Mouse (Mus musculus): ENCODE results near the gene Tead1. TPM values are rescaled to one million over a fixed set of nuclear protein-coding genes. Genes with fewer than 3 reads are reported as not detected.
"Not testable (repeated sequence)": the region's sequence is repeated elsewhere in the genome, so short reads cannot be mapped to it uniquely, and the experiment has no call there.

Gene Tead1
- total RNA-seq, 2 experiments from 2014 or later: 32.2 to 33.0 TPM

DNA sequence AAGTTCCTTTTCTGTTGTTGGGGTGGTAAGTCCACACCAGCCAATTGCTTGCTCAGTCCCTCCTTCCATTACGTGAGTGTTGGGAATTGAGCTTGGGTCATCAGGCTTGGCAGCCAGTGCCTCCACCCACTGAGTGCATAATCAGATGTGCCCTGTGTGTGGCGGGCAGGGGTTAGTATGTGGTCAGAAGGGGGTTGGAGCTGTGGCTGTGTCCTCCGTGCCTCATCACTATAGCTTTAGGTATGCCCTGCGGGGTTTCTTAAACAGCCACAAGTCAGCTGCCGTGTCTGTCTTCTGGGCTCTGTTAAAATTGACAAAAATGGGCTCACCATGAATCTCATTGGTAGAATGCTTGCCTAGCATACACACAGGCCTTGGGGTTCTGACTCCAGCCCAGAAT, 227.7 kb downstream of the Tead1 start:
- DNase-seq (ENCODE audit: low spot score in 2 of 2): no peak

DNA sequence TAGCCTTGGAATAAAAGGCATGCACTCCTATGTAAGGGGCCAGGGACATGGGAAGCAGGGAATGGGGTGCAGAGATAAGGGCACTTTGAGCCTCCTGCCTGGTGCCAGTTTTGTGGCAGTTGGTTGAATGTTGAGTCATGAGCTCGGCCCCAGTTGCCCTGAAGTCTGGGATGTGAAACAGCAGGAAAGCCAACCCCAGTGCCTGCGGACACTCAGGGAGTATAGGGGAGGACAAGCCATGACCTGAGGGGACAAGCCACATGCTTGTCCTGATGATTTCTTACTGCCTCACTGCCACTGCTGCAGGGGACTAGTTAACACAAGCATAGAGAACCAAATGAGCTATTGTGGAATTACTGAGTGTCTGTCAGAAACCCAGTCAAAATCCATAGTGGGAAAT, 228.3 kb downstream of the Tead1 start:
- DNase-seq (ENCODE audit: low spot score in 2 of 2): no peak

DNA sequence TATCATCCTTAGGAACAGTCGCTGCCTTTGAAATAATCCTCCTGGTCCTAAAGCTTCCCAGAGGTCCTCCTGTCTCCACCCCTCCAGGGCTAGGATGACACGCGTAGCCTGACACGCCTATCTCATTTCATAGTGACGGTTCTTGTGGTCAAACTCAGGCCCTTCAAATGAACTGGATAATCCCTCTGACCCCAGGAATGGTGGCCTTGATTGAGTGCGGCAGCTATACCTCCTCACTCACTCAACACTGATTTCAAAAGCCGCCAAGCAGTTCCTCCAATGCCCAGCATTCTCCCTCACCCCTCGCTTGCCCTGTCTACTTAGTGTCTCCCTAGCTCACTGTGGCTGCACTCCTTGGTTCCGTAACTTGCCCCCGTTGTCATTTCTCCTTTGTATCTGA, 230.0 kb downstream of the Tead1 start:
- DNase-seq (ENCODE audit: low spot score in 2 of 2): no peak

DNA sequence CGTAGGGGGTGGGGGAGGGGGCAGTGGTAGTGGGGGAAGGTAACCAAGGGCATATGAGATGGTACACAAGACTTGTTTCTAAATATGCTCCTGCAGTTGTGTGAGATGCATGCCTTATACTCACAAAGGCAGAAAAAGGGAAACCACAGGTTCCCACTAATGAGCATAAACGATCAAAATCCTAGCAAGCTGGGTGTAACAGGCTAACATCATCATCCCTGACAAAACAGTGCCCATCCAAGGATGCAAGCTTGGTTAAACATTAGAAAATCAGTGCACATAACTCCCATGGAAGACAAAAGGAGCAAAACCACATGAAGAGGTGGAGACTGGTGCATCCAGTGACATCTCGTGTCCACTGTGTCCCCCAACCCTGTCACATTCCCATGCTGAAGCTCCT, 233.9 kb downstream of the Tead1 start:
- DNase-seq (ENCODE audit: low spot score in 2 of 2): no peak

GRCm38 (mm10) chr7:112915571-112915970, 236.5 kb downstream of the Tead1 start:
- DNase-seq (ENCODE audit: low spot score in 2 of 2): no peak

DNA sequence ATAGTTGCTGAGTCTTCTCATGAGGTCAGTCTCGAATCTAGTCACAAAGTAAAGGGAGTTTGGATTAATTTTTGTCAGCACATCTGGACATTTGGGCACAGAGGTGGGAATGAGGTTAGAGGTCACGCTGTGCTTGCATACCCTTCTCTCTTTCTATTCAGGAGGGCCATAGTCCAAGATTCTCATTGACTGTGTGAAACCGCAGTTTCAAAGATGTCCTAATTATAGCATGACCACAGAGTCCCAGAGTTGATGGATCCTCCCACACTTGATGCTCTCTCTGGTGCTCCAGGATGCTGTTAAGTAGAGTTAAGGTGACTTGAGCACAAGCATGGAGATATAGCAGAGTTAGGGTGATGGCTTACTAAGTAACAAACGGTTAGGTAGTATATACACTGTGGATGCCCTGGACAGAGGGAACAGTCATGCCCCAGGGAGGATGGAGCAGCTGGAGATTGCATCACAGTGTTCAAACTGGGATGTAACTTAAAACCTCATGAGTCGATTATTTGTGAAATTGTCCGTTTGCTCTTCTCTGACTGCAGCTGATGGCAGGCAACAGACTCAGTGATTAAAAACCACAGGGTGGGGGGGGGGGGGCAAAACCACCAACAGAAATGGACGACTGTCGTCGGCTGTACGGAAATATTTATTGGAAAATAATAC, 238.6 kb downstream of the Tead1 start:
- DNase-seq (ENCODE audit: low spot score in 2 of 2): no peak

DNA sequence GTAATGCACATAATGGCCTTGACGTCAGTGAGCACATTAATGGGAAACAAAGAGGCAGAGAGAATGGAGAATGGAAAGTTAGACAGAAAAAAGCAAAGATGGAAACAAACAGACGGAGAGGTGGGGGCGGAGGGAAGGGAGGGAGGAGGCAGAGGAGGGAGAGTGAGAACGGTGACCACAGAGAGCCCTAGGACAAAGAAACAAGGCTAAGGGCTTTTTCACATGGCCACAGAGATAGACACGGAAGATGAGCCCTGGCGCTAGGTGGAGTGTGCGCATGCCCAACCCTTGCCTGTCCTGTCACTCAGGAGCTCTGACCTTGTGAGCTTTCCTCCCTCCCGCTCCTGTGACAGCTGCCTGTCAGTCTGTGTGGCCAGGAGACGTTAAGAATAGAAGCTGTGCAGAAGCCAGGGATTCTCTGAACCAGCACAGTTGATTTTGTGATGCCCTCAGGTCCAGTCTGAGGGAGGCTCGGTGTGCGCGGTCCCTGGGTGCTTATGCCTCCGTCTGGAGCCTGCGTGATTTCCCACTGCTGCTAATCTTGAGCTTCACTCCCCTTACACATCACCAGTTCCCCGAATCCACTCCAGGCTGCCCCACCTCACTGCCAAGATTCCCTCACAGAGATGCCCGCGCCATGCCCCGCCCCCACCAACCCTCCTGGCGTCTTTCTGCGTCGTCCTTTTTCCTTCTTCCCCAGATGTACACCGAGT, 239.3 kb downstream of the Tead1 start:
- peak; percentile 17 to 25 for DNase-seq (ENCODE audit: low spot score in 2 of 2)

GRCm38 (mm10) chr7:112919845-112920244, 240.7 kb downstream of the Tead1 start:
- DNase-seq (ENCODE audit: low spot score in 2 of 2): peak; percentile 62 to 71

GRCm38 (mm10) chr7:112922801-112923200, 243.7 kb downstream of the Tead1 start:
- DNase-seq (ENCODE audit: low spot score in 2 of 2): no peak

GRCm38 (mm10) chr7:112923712-112924111, 244.6 kb downstream of the Tead1 start:
- DNase-seq (ENCODE audit: low spot score in 2 of 2): no peak

GRCm38 (mm10) chr7:112930669-112931068, 251.6 kb downstream of the Tead1 start:
- no peak for DNase-seq (ENCODE audit: low spot score in 2 of 2)

DNA sequence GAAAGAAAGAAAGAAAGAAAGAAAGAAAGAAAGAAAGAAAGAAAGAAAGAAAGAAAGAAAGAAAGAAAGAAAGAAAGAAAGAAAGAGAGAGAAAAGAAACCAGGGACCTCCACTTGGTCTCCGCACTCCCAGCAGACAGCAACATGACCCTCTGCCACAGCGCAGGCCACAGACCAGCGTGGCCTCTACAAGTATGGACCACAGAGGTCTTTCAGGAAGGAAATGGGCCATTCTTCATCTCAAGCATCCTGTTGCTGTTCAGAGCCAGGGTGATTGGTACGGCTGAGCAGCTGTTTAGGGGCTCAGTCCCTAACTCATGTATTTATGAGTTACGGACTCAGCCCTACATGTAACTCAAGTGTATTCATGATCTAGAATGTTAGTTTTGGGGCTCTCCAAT, 256.8 kb downstream of the Tead1 start:
- DNase-seq (ENCODE audit: low spot score in 2 of 2): not testable (repeated sequence)

DNA sequence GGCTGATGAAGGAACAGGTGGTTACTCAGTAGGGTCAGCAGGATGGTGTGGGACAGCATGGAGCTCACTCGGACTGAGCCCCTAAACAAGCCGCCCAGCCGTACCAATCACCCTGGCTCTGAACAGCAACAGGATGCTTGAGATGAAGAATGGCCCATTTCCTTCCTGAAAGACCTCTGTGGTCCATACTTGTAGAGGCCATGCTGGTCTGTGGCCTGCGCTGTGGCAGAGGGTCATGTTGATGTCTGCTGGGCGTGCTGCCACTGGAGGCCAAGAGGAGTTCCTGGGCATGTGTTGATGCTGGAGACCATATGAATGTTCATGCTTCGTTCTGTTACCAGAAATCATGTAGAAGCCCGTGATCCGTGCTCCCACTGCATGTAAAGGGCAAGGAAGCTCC, 258.0 kb downstream of the Tead1 start:
- no peak for DNase-seq (ENCODE audit: low spot score in 2 of 2)

GRCm38 (mm10) chr7:112938959-112939358, 259.8 kb downstream of the Tead1 start:
- DNase-seq (ENCODE audit: low spot score in 2 of 2): no peak

DNA sequence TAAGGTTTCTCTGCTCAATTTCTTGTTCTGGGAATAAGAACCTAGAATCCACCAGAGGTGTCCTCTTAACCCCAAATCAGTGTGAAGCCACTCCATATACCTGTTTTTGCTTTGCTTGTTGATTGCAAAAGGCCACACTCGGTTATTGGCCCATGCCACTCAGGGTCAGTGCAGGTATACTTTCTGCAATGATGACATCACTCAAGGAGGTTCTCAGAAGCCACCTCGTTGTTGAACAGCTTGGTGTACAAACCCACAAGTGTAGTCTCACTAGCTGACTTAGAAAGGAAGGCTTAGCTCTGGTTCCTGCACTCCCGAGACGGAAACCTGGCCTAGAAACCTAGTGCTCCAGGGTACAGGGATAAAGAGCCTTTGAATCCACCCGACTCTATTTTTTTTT, 263.4 kb downstream of the Tead1 start:
- no peak for DNase-seq (ENCODE audit: low spot score in 2 of 2)

- DNase-seq (ENCODE audit: low spot score in 2 of 2): no peak
These were observed 263.9 kb downstream of the Tead1 start for GRCm38 (mm10) chr7:112943056-112943455.

DNA sequence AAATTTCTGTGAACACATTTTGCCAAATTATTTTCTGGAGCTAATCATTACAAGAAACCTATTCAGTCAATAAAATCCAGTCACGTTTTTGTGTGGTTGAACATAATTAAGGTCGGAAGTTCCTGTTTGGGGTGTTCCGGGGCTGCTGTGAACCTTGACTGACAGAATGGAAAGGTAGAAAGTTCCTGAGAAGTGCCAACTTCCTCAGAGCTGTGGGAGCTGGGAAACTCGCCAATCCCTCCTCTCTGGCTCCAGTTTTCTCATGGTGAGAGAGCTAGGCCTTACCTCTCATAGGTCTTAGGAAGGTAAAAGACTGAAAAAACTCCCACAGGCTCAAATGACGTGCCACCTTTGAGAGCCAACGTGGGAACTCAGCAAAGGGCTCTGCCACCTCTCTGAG, 267.6 kb downstream of the Tead1 start:
- DNase-seq (ENCODE audit: low spot score in 2 of 2): no peak

DNA sequence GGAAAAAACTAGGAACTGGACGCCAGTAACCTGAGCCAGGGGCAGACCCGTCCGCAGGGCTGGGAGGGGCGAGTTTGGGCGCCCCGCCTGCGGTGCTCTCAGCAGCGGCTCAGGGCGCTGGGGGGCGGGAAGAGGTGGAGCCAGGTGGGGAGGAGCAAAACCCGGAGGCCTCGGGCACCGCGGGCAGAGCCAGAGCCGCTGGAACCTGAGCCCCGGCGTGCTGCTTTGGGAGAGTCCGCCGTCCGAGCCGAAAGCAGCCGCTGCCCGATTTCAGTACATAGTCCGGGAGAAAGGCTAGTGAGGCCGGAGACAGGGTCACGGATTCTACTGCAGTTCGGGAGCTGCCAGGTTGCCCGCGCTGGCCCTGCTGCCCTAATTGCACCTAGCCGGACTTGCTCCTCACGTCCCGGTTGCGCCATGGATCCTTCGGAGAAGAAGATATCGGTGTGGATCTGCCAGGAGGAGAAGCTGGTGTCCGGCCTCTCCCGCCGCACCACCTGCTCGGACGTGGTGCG, 274.7 kb downstream of the Tead1 start, which contains the start of gene Rassf10:
Gene Rassf10, plus strand, starts transcription at position 186 of the 515 bp plus-strand sequence.
- peak; percentile 52 to 69 for DNase-seq (ENCODE audit: low spot score in 2 of 2)

GRCm38 (mm10) chr7:112954351-112955102, 275.4 kb downstream of the Tead1 start:
- DNase-seq (ENCODE audit: low spot score in 2 of 2): peak; percentile 18 to 33

DNA sequence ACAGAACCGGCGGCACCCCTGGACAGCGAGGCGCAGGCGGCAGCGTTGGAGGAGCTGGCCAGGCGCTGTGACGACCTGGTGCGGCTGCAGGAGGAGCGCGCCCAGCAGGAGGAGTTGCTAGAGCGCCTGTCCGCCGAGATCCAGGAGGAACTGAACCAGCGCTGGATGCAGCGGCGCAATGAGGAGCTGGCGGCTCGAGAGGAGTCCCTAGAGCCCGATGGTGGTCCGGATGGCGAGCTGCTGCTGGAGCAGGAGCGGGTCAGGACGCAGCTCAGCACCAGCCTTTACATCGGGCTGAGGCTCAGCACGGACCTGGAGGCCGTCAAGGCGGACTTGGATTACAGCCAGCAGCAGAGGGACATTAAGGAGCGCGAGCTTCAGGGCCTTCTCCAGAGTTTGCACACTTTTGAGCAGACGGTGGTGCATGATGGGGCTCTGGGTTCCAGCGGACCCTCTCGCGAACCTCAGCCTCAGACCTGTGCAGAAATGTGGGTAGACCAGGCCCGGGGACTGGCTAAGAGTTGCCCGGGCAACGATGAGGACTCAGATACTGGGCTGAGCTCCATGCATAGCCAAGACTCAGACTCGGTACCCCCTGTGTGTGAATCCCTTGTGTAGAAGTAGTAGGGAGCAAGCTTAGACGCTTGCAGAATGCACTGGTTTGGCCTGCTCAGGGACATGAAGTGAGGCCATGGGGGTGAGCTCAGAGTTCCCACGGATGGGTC, 276.1 kb downstream of the Tead1 start:
- DNase-seq (ENCODE audit: low spot score in 2 of 2): peak; percentile 17 to 43

DNA sequence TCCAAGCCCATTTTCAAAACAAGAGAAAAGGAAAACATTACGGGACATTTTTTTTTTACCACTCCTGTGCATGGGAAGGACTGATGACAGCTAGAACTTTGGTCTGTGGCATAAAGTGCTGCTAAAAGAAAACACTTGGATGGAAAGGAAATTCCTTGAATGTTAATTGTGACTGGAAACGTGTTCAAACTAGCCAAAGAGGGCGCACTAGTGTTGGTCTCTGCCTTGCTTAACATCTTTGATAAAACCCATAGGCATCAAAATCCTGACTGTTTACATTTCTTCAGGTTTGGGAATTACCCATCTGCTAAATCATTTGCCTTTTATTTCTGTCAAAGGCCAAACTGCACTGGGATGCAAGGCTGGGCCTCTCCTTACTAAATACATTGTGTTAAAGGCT, 276.8 kb downstream of the Tead1 start:
- no peak for DNase-seq (ENCODE audit: low spot score in 2 of 2)

Data from layer of hippocampus, postnatal 10 days (tissue).